Mouse (Mus musculus) heart, postnatal 25 days (tissue): Measurements from ENCODE around the gene Kmt2a. TPM values are rescaled to one million over a fixed set of nuclear protein-coding genes. Genes with fewer than 3 reads are reported as not detected.

Experiments
- DNase-seq: peaks from one replicate; pipeline ENCODE4 v3.0.0; 2022; ENCODE audit warnings: low spot score
- intact Hi-C: fragments of 180-260 bp; cut with DNase I; formaldehyde crosslinking; loops from one replicate; pipeline ENCODE4 v1.15.1; 2025
- total RNA-seq, 2 experiments: library from RNA; stranded (reverse); gene quantifications; 2 replicates each; pipeline ENCODE4 v1.2.3; 2021

Kmt2a gene
- total RNA-seq, 2 experiments from 2014 or later: 23.2 to 28.1 TPM

- DNase-seq: peak; percentile 59
- intact Hi-C loops: loop anchor here (1.0 to 5.0 kb wide), 3 partner anchors 39 to 110 kb away; partner anchors contain the start of gene Atp5l
Observed at GRCm38 (mm10) chr9:44881941-44882435, 892 bp upstream of the Kmt2a start.

GRCm38 (mm10) chr9:44880309-44881081 lies 601 bp downstream of the Kmt2a start:
- intact Hi-C loops: loop anchor here (2.0 to 5.0 kb wide), 2 partner anchors 40 to 108 kb away; partner anchors contain the start of gene Atp5l
- DNase-seq: no peak

GRCm38 (mm10) chr9:44879694-44880271 lies 1.3 kb downstream of the Kmt2a start:
- intact Hi-C loops: loop anchor here (2.0 to 5.0 kb wide), 2 partner anchors 41 to 107 kb away; partner anchors contain the start of gene Atp5l
- no peak for DNase-seq

- DNase-seq: no peak
- intact Hi-C loops: no loop called here
Observed at GRCm38 (mm10) chr9:44878776-44879500, 2.2 kb downstream of the Kmt2a start.

GRCm38 (mm10) chr9:44877686-44878085 lies 3.4 kb downstream of the Kmt2a start:
- DNase-seq: no peak
- intact Hi-C loops: no loop called here

GRCm38 (mm10) chr9:44875476-44875875 lies 5.6 kb downstream of the Kmt2a start:
- intact Hi-C loops: no loop called here
- DNase-seq: no peak

- intact Hi-C loops: no loop called here
- DNase-seq: no peak
Observed at GRCm38 (mm10) chr9:44874198-44874597, 6.9 kb downstream of the Kmt2a start.

- intact Hi-C loops: no loop called here
- no peak for DNase-seq
Observed at GRCm38 (mm10) chr9:44873665-44874064, 7.4 kb downstream of the Kmt2a start.

- DNase-seq: no peak
- intact Hi-C loops: no loop called here
Observed at GRCm38 (mm10) chr9:44868336-44869094, 12.6 kb downstream of the Kmt2a start.

- intact Hi-C loops: no loop called here
- no peak for DNase-seq
Observed at GRCm38 (mm10) chr9:44867664-44868063, 13.4 kb downstream of the Kmt2a start.

GRCm38 (mm10) chr9:44866501-44867240 lies 14.4 kb downstream of the Kmt2a start:
- no peak for DNase-seq
- intact Hi-C loops: no loop called here

GRCm38 (mm10) chr9:44861121-44861520 lies 20.0 kb downstream of the Kmt2a start:
- intact Hi-C loops: no loop called here
- DNase-seq: no peak

- intact Hi-C loops: no loop called here
- DNase-seq: no peak
Observed at GRCm38 (mm10) chr9:44858657-44859056, 22.4 kb downstream of the Kmt2a start.

- DNase-seq: no peak
- intact Hi-C loops: no loop called here
Observed at GRCm38 (mm10) chr9:44857405-44857992, 23.6 kb downstream of the Kmt2a start.

- intact Hi-C loops: loop anchor here (2.0 kb wide), 1 partner anchor 16 kb away; no protein-coding TSS in a partner anchor
- no peak for DNase-seq
Observed at GRCm38 (mm10) chr9:44855153-44855552, 25.9 kb downstream of the Kmt2a start.

GRCm38 (mm10) chr9:44847446-44847845 lies 33.6 kb downstream of the Kmt2a start:
- no peak for DNase-seq
- intact Hi-C loops: no loop called here

GRCm38 (mm10) chr9:44841241-44841640 lies 39.9 kb downstream of the Kmt2a start:
- intact Hi-C loops: loop anchor here (1.0 to 2.0 kb wide), 2 partner anchors 41 to 124 kb away; partner anchors contain the start of gene Ube4a
- no peak for DNase-seq

GRCm38 (mm10) chr9:44836439-44836838 lies 44.7 kb downstream of the Kmt2a start:
- intact Hi-C loops: loop anchor here (5.0 kb wide), 1 partner anchor 81 kb away; no protein-coding TSS in a partner anchor
- DNase-seq: no peak

- no peak for DNase-seq
- intact Hi-C loops: no loop called here
Observed at GRCm38 (mm10) chr9:44832356-44832755, 48.7 kb downstream of the Kmt2a start.
